Mouse (Mus musculus) midbrain, embryonic 13.5 days (tissue): ENCODE results near the gene Adgrl3. TPM values are rescaled to one million over a fixed set of nuclear protein-coding genes. Genes with fewer than 3 reads are reported as not detected.
"Not testable (repeated sequence)": the region's sequence is repeated elsewhere in the genome, so short reads cannot be mapped to it uniquely, and the experiment has no call there.

Experiments
- ATAC-seq: fragments of 200-750 bp; cut with Nextera tagmentation; 2 replicates; pipeline ENCODE4 v1.8.0; 2017; ENCODE audit warnings: mild to moderate bottlenecking, moderate TSS enrichment, moderate library complexity
- H3K27ac ChIP-seq: fragments of 300-500 bp; sonication (generic); 2 replicates; pipeline ENCODE4 v1.5.1; 2015; ENCODE audit warnings: inconsistent platforms, mild to moderate bottlenecking, moderate library complexity
- H3K27me3 ChIP-seq: fragments of 300-500 bp; sonication (generic); 2 replicates; pipeline ENCODE4 v1.6.1; 2015; ENCODE audit warnings: mild to moderate bottlenecking, inconsistent platforms
- H3K36me3 ChIP-seq: fragments of 300-500 bp; sonication (generic); 2 replicates; pipeline ENCODE4 v1.6.1; 2015; ENCODE audit warnings: mild to moderate bottlenecking, inconsistent platforms
- H3K4me1 ChIP-seq: fragments of 300-500 bp; sonication (generic); replicated peaks from 2 replicates; pipeline ENCODE4 v1.6.1; 2015; ENCODE audit warnings: inconsistent platforms
- H3K4me2 ChIP-seq: fragments of 300-500 bp; sonication (generic); replicated peaks from 2 replicates; pipeline ENCODE4 v1.6.1; 2015; ENCODE audit warnings: moderate library complexity, mild to moderate bottlenecking, inconsistent platforms
- H3K4me3 ChIP-seq: fragments of 300-500 bp; sonication (generic); replicated peaks from 2 replicates; pipeline ENCODE4 v1.5.1; 2015; ENCODE audit warnings: mild to moderate bottlenecking, inconsistent platforms
- H3K9ac ChIP-seq: fragments of 300-500 bp; sonication (generic); replicated peaks from 2 replicates; pipeline ENCODE4 v1.6.1; 2015; ENCODE audit warnings: mild to moderate bottlenecking, inconsistent platforms
- H3K9me3 ChIP-seq: fragments of 300-500 bp; sonication (generic); 2 replicates; pipeline ENCODE4 v1.6.1; 2016; ENCODE audit warnings: mild to moderate bottlenecking, inconsistent platforms
- WGBS: fragments of 180-500 bp; shearing (Covaris S2); methylation state at CpG from one replicate; pipeline ENCODE4 v1.1.7; 2015; 5-methylcytosine and 5-hydroxymethylcytosine counted together
- polyA plus RNA-seq: library from polyadenylated mRNA; unstranded; fragments of >200 nt; fragmentation: Nextera tagmentation; extraction: Ambion mirVana; gene quantifications from 2 replicates; pipeline ENCODE4 v1.2.1, GENCODE M21; 2015

The Adgrl3 gene
- polyA plus RNA-seq, 1 experiment from 2014 or later = 58.5 TPM

- Histone ChIP-seq H3K36me3 (no peaks in the 10 kb centered on the region), H3K4me2 (no peak overlapping the region), H3K9ac (no peak overlapping the region), H3K4me3 (no peak overlapping the region), H3K9me3 (no peaks in the 10 kb centered on the region), H3K4me1 (peaks cover 2% of the 10 kb centered on the region; the same call in 1 of the 2 replicates), H3K27me3 (no peaks in the 10 kb centered on the region), H3K27ac (no peak overlapping the region)
- 93% methylated on average over 4 of the region's 4 CpGs for WGBS
- ATAC-seq = no peak
These were observed 511.7 kb downstream of the Adgrl3 start for GRCm38 (mm10) chr5:81531639-81532038.

- H3K36me3 ChIP-seq = no peaks in the 10 kb centered on the region
- H3K9ac ChIP-seq = no peak overlapping the region
- H3K9me3 ChIP-seq = no peaks in the 10 kb centered on the region
- ATAC-seq = no peak
- H3K27ac ChIP-seq = no peak overlapping the region
- H3K27me3 ChIP-seq = no peaks in the 10 kb centered on the region
- H3K4me3 ChIP-seq = no peak overlapping the region
- H3K4me1 ChIP-seq = peaks cover 7% of the 10 kb centered on the region; the same call in 1 of the 2 replicates
- no peak overlapping the region for H3K4me2 ChIP-seq
These were observed 530.3 kb downstream of the Adgrl3 start for GRCm38 (mm10) chr5:81550211-81550610.

GRCm38 (mm10) chr5:81555149-81555548 is 535.2 kb downstream of the Adgrl3 start:
- WGBS = 63% methylated on average over 2 of the region's 2 CpGs
- not testable (repeated sequence) for H3K9me3 ChIP-seq, H3K4me3 ChIP-seq, H3K27me3 ChIP-seq, H3K27ac ChIP-seq, H3K9ac ChIP-seq, H3K36me3 ChIP-seq, ATAC-seq, H3K4me2 ChIP-seq
- peaks cover 12% of the 10 kb centered on the region; the same call in 1 of the 2 replicates for H3K4me1 ChIP-seq

DNA sequence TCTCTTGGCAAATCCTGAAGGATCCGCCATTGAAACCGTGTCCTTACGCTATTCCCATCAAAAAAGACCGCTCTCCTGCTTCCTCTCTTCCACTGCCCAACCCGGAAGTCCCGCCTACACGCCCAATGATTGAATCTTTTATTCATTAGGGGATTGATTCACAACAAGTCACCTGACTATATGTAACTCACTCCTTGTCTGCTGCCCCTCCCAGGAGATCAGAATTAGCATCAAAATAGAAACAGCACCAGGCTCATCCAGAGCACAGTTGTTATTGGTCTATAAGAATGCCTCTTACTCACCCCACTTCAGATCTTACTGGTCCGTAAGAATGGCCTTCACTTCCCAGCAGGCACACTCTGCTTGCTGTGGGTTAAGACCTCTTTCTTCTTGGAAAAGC is 536.1 kb downstream of the Adgrl3 start:
- Histone ChIP-seq H3K36me3 (no peaks in the 10 kb centered on the region), H3K27me3 (no peaks in the 10 kb centered on the region), H3K27ac (no peak overlapping the region), H3K4me3 (no peak overlapping the region), H3K9me3 (0 out of 2 replicates have a peak, but pooled peaks cover 2% of the 10 kb centered on the region), H3K4me1 (peaks cover 12% of the 10 kb centered on the region; the same call in 1 of the 2 replicates), H3K9ac (no peak overlapping the region), H3K4me2 (no peak overlapping the region)
- WGBS = 56% methylated on average over 8 of the region's 8 CpGs
- peak; percentile 82 for ATAC-seq

DNA sequence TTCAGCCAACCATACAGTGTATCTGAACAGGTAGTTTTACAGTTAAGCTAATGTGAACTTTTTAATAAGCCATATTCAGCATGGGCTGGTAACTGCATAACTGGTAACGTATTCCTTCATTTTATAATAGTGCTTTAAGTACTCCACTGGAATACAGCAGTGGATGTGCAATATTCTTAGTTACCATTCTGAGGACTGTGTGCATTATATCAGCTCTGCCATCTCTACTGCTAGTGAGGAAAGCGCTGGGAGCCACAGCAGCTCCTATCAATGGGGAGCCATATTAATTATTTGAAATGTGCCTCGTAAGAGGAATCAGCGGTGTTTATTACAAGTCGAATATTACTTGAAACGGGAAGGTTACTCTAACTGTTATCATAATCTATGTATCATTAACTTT is 539.0 kb downstream of the Adgrl3 start:
- H3K4me2 ChIP-seq = no peak overlapping the region
- no peaks in the 10 kb centered on the region for H3K27me3 ChIP-seq
- H3K4me1 ChIP-seq = peaks cover 5% of the 10 kb centered on the region; the same call in 1 of the 2 replicates
- ATAC-seq = no peak
- H3K27ac ChIP-seq = no peak overlapping the region
- no peak overlapping the region for H3K9ac ChIP-seq
- WGBS = 92% methylated on average over 6 of the region's 6 CpGs
- 0 out of 2 replicates have a peak, but pooled peaks cover 2% of the 10 kb centered on the region for H3K9me3 ChIP-seq
- H3K36me3 ChIP-seq = no peaks in the 10 kb centered on the region
- no peak overlapping the region for H3K4me3 ChIP-seq

DNA sequence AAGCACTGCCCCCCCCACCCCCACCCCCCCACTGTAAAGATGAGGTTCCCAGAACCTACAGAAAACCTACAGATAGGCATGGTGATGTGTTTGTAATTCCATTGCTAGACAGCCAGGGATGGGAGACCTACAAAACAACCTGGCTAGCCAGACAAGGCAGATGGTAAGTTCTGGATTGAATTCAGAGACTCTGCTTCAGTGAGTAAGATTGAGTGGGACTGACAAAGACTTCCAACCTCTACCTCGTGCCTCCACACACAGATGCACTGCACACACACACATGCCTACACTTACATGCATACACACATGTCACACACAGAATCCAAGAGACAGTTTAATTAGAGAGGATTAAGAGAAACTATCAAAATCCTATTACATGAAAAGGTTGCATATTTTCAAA is 544.4 kb downstream of the Adgrl3 start:
- WGBS = 63% methylated on average over 1 of the region's 1 CpGs
- Histone ChIP-seq H3K9me3 (no peaks in the 10 kb centered on the region), H3K4me1 (no peaks in the 10 kb centered on the region), H3K27ac (no peak overlapping the region), H3K4me3 (no peak overlapping the region), H3K4me2 (no peak overlapping the region), H3K27me3 (no peaks in the 10 kb centered on the region), H3K9ac (no peak overlapping the region), H3K36me3 (no peaks in the 10 kb centered on the region)
- no peak for ATAC-seq

DNA sequence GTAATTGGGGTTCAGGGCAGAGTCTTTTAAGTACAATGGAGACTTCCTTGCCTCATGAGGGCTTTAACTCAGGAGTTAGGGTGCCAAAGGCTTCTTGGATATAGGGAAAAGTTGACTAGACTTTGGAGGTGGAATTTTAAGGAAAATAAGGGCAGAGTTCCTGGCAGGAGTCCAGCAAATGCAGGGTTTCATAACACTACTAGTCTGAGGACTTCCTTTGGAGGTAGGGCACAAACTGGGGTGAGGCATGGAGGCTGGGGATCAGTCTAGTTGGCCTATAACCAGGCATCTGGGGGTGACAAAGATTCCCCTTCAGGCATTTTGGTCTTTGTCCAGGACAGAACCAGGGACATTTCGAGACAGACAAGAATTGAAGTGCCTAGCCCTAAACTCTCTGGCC is 546.6 kb downstream of the Adgrl3 start:
- H3K4me1 ChIP-seq = no peaks in the 10 kb centered on the region
- no peak overlapping the region for H3K9ac ChIP-seq
- H3K36me3 ChIP-seq = no peaks in the 10 kb centered on the region
- no peak for ATAC-seq
- H3K27me3 ChIP-seq = no peaks in the 10 kb centered on the region
- H3K4me2 ChIP-seq = no peak overlapping the region
- no peak overlapping the region for H3K27ac ChIP-seq
- no peak overlapping the region for H3K4me3 ChIP-seq
- WGBS = 93% methylated on average over 1 of the region's 1 CpGs
- H3K9me3 ChIP-seq = no peaks in the 10 kb centered on the region

DNA sequence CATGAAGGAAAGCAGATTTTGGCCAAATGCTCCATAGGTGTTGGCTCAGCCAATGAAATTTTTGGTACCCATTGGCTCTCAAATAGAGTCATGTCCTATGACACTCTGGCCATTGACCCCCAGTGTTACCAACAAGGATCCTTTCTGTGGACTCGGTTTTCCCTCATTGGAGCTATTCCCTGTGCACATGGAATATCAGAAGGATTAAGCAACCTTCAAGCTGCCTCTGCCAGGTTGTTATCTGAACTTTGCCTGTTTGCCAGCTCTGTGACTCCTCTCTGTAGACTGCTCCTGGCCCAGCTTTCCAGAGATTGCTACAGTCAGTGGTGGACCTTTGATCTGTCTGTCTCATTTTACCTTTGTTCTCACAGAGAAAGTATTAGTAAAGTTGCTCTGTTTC is 548.8 kb downstream of the Adgrl3 start:
- Histone ChIP-seq H3K4me3 (no peak overlapping the region), H3K36me3 (no peaks in the 10 kb centered on the region), H3K27me3 (no peaks in the 10 kb centered on the region), H3K27ac (no peak overlapping the region), H3K4me1 (no peaks in the 10 kb centered on the region), H3K9me3 (no peaks in the 10 kb centered on the region), H3K9ac (no peak overlapping the region), H3K4me2 (no peak overlapping the region)
- 96% methylated on average over 1 of the region's 1 CpGs for WGBS
- no peak for ATAC-seq

GRCm38 (mm10) chr5:81582886-81583285 is 562.9 kb downstream of the Adgrl3 start:
- Histone ChIP-seq H3K4me3 (no peak overlapping the region), H3K36me3 (no peaks in the 10 kb centered on the region), H3K4me1 (peaks cover 7% of the 10 kb centered on the region; the same call in 1 of the 2 replicates), H3K4me2 (no peak overlapping the region), H3K27ac (no peak overlapping the region), H3K9ac (no peak overlapping the region), H3K9me3 (no peaks in the 10 kb centered on the region), H3K27me3 (no peaks in the 10 kb centered on the region)
- no peak for ATAC-seq
- WGBS = 84% methylated on average over 5 of the region's 5 CpGs

- Histone ChIP-seq H3K4me2 (no peak overlapping the region), H3K4me3 (no peak overlapping the region), H3K36me3 (no peaks in the 10 kb centered on the region), H3K4me1 (peaks cover 7% of the 10 kb centered on the region; the same call in 1 of the 2 replicates), H3K9me3 (no peaks in the 10 kb centered on the region), H3K27me3 (no peaks in the 10 kb centered on the region), H3K27ac (no peak overlapping the region), H3K9ac (no peak overlapping the region)
- WGBS = 18% methylated on average over 3 of the region's 3 CpGs
- ATAC-seq = no peak
These were observed 563.5 kb downstream of the Adgrl3 start for GRCm38 (mm10) chr5:81583425-81583824.

- no peak for ATAC-seq
- H3K27ac ChIP-seq = no peak overlapping the region
- no peaks in the 10 kb centered on the region for H3K9me3 ChIP-seq
- H3K4me1 ChIP-seq = peaks cover 7% of the 10 kb centered on the region; the same call in 1 of the 2 replicates
- WGBS = 86% methylated on average over 3 of the region's 3 CpGs
- no peaks in the 10 kb centered on the region for H3K27me3 ChIP-seq
- H3K36me3 ChIP-seq = no peaks in the 10 kb centered on the region
- no peak overlapping the region for H3K9ac ChIP-seq
- no peak overlapping the region for H3K4me3 ChIP-seq
- H3K4me2 ChIP-seq = no peak overlapping the region
These were observed 565.0 kb downstream of the Adgrl3 start for GRCm38 (mm10) chr5:81584945-81585344.

DNA sequence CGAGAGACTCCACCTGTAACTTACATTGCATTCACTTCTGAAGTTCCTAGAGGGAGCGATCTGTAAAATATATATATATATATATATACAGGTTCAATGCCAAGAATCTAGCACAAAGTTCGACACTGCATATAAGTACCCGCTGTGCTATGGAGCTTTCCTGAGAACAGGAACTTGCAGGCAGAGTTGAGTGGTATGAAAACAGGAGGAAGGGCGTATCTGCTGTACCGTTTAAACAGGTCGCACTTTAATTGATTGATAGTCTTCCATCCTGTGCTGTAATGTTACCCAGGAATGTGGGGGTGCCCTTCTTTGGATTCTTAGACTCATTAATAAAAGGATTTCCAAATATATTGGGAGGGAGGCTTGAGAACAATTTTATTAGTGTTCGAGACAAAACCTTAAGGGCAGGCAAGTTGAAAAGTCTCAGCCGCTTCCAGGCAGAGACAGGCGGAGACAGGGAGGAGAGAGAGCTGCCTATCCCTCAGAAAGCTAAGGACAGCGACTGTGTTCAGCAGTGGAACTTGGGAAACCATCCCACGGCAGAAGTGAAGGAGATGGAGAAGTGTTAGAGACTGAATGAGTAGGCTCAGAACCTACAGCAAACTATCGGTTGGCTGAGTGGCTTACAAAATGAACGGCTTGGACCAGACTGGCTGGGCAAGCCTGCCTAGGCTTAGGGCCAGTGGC is 570.2 kb downstream of the Adgrl3 start:
- no peak for ATAC-seq
- 89% methylated on average over 14 of the region's 14 CpGs for WGBS
- no peak overlapping the region for H3K27ac ChIP-seq
- H3K9ac ChIP-seq = no peak overlapping the region
- H3K9me3 ChIP-seq = no peaks in the 10 kb centered on the region
- no peak overlapping the region for H3K4me3 ChIP-seq
- no peaks in the 10 kb centered on the region for H3K27me3 ChIP-seq
- H3K4me2 ChIP-seq = no peak overlapping the region
- H3K36me3 ChIP-seq = no peaks in the 10 kb centered on the region
- H3K4me1 ChIP-seq = peaks cover 4% of the 10 kb centered on the region; the same call in 1 of the 2 replicates

- 34% methylated on average over 3 of the region's 3 CpGs for WGBS
These were observed 571.5 kb downstream of the Adgrl3 start for GRCm38 (mm10) chr5:81591481-81591880.

More at GRCm38 (mm10) chr5:81591481-81591880, 571.5 kb downstream of the Adgrl3 start:
- Histone ChIP-seq H3K9me3 (no peaks in the 10 kb centered on the region), H3K4me3 (no peak overlapping the region), H3K9ac (no peak overlapping the region), H3K27ac (no peak overlapping the region), H3K36me3 (no peaks in the 10 kb centered on the region), H3K4me1 (peaks cover 4% of the 10 kb centered on the region; the same call in 1 of the 2 replicates), H3K27me3 (no peaks in the 10 kb centered on the region), H3K4me2 (no peak overlapping the region)
- ATAC-seq = no peak
